Mouse (Mus musculus) embryonic facial prominence, embryonic 11.5 days (tissue): ENCODE results near the gene Morn3. TPM values are rescaled to one million over a fixed set of nuclear protein-coding genes. Genes with fewer than 3 reads are reported as not detected.

Source experiments
- ATAC-seq: fragments of 200-750 bp; cut with Nextera tagmentation; replicated peaks from 2 replicates; pipeline ENCODE4 v1.8.0; 2017; ENCODE audit warnings: low read depth; ENCODE audit not compliant: insufficient number of reproducible peaks, low FRiP score, low TSS enrichment
- DNase-seq: peaks from one replicate; pipeline ENCODE4 v3.0.0-alpha.2; 2015; ENCODE audit warnings: low spot score
- H3K27ac ChIP-seq: fragments of 300-500 bp; sonication (generic); replicated peaks from 2 replicates; pipeline ENCODE4 v1.5.1; 2014; ENCODE audit warnings: mild to moderate bottlenecking, low read depth, low read length, control low read depth
- H3K27me3 ChIP-seq: fragments of 300-500 bp; sonication (generic); 2 replicates; pipeline ENCODE4 v1.6.1; 2014; ENCODE audit warnings: mild to moderate bottlenecking, low read length, moderate library complexity, mixed read lengths; ENCODE audit not compliant: control insufficient read depth, insufficient read depth
- H3K36me3 ChIP-seq: fragments of 300-500 bp; sonication (generic); replicated peaks from 2 replicates; pipeline ENCODE4 v1.6.1; 2014; ENCODE audit warnings: low read depth, mild to moderate bottlenecking, low read length, moderate library complexity, mixed read lengths; ENCODE audit not compliant: control insufficient read depth, insufficient read depth
- H3K4me1 ChIP-seq: fragments of 300-500 bp; sonication (generic); 2 replicates; pipeline ENCODE4 v1.6.1; 2014; ENCODE audit warnings: low read length, mixed read lengths; ENCODE audit not compliant: control insufficient read depth, insufficient read depth
- H3K4me2 ChIP-seq: fragments of 300-500 bp; sonication (generic); 2 replicates; pipeline ENCODE4 v1.6.1; 2014; ENCODE audit warnings: low read depth, mild to moderate bottlenecking, control low read depth, low read length, moderate library complexity
- H3K4me3 ChIP-seq: fragments of 300-500 bp; sonication (generic); 2 replicates; pipeline ENCODE4 v1.5.1; 2014; ENCODE audit warnings: low read depth, low read length, control low read depth
- H3K9ac ChIP-seq: fragments of 300-500 bp; sonication (generic); replicated peaks from 2 replicates; pipeline ENCODE4 v1.6.1; 2014; ENCODE audit warnings: mild to moderate bottlenecking, control low read depth, low read length
- H3K9me3 ChIP-seq: fragments of 300-500 bp; sonication (generic); replicated peaks from 2 replicates; pipeline ENCODE4 v1.6.1; 2016; ENCODE audit warnings: mild to moderate bottlenecking, low read length, inconsistent platforms, mixed read lengths; ENCODE audit not compliant: control insufficient read depth
- WGBS: fragments of 180-500 bp; shearing (Covaris S2); extraction: QIAGEN DNeasy Blood & Tissue Kit; methylation state at CpG from one replicate; pipeline ENCODE4 v1.1.7; 2014; 5-methylcytosine and 5-hydroxymethylcytosine counted together
- polyA plus RNA-seq: library from polyadenylated mRNA; unstranded; fragments of >200 nt; fragmentation: Nextera tagmentation; extraction: Ambion mirVana; gene quantifications from 2 replicates; pipeline ENCODE4 v1.2.1, GENCODE M21; 2014

Morn3 gene
- polyA plus RNA-seq, 1 experiment from 2014 or later, result 0.91 TPM

DNA sequence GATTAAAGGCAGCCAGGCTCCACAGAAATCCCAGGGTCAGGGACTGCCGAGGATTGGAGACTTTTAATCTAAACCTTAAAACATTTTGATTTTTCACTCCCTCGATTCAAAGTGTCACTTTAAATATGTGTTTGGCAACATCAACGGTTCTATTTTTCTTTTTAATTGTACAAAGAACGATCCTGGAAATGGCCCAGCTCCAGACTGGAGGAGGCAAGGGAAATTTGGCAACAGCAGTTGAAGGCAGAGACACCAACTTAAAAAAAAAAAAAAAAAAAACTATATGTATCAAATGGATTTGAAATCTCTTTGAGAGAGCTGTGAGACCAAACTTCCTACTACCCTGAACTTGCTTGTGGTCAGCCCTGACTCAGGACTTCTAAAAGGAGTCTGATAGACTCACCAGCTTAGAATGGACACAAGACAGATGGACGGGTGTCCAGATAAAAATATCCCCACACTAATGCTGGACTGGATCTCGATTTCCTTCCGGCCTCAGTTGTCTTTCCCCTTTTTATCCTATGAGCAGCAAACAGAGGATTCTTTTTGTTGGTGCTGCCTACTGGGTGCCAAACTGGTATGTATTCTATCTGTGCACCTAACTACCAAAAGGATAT, 37.8 kb downstream of the Morn3 start:
- H3K4me3 ChIP-seq, result no peak overlapping the region
- WGBS, result 80% methylated on average over 7 of the region's 7 CpGs
- no peak overlapping the region for H3K27ac ChIP-seq
- ATAC-seq (no peak), DNase-seq (no peak)
- H3K9ac ChIP-seq, result no peak overlapping the region
- H3K4me1 ChIP-seq, result no peaks in the 10 kb centered on the region
- H3K36me3 ChIP-seq, result no peaks in the 10 kb centered on the region
- H3K9me3 ChIP-seq, result no peaks in the 10 kb centered on the region
- H3K27me3 ChIP-seq, result no peaks in the 10 kb centered on the region
- no peak overlapping the region for H3K4me2 ChIP-seq

GRCm38 (mm10) chr5:123005716-123006592, 40.9 kb downstream of the Morn3 start:
- 68% methylated on average over 19 of the region's 19 CpGs for WGBS
- H3K4me2 ChIP-seq, result no peak overlapping the region
- H3K36me3 ChIP-seq, result no peaks in the 10 kb centered on the region
- ATAC-seq, result no peak
- no peaks in the 10 kb centered on the region for H3K4me1 ChIP-seq
- no peak for DNase-seq
- H3K27ac ChIP-seq, result no peak overlapping the region
- no peaks in the 10 kb centered on the region for H3K9me3 ChIP-seq
- H3K9ac ChIP-seq, result no peak overlapping the region
- no peaks in the 10 kb centered on the region for H3K27me3 ChIP-seq
- no peak overlapping the region for H3K4me3 ChIP-seq

DNA sequence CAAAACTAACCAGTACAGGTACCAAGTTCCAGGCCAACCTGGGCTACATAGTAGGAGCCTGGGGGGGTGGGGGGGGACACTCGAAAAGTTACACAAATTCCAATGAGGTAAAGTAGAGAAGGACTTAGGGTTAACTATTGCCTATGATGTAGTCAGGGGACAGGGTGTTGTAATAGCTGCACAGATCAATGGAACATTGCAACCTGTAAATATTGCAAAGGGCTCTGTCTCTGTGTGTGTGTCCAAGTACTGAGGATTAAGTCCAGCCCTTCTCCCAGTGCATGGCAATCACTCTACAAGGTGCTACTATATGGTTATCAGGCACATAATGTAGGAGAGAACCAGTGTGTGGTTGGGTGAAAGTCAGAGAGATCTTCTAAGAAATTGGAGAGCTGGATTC, 45.9 kb downstream of the Morn3 start:
- H3K9me3 ChIP-seq, result no peaks in the 10 kb centered on the region
- ATAC-seq, result no peak
- 80% methylated on average over 1 of the region's 1 CpGs for WGBS

DNA sequence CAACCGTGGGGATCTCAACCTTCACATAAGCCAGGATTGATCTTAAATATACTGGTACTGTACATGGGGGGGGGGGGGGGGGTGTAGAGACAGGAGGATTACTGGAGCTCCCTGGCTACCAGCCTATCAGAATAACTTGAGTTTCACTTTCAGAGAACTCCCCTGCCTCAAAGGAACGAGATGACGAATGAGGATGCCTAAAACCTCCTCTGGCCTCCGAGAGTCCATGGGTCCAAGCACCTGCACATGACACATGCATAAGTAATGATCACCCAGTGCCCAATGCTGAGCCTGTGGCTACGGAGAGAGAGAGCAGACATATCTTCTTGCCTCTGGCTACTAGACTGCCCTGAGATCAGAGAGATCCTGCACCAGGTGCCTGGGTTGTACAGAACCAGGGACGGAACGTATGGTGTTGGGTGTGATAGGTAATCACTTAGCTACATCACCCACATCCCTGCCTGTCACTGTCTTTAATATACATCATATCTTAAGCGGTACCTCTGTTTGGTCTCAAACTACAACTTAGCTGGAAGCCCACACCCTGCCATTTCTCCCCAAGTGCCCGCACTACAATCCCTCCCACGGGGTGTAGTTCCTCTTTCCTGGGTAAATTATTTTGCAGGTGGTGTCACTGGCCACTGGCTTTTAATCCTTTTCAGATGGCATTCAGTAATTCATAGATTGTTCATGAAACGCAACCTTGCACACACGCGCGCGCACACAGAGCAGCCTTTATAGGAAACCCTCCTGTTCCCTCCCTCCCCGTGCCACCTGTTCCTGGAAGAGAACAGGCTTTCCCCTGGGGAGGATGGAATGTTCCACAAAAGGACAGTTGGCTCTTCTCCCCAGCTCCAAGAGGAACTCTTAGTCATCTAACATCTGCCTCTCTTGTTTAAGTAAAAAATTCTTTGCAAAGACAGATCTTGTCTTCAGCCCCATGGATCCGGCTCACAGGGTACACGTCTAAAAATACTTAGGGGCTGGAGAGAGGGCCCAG, 49.3 kb downstream of the Morn3 start:
- H3K4me2 ChIP-seq, result no peak overlapping the region
- no peaks in the 10 kb centered on the region for H3K27me3 ChIP-seq
- H3K9ac ChIP-seq, result no peak overlapping the region
- ATAC-seq (no peak), DNase-seq (no peak)
- WGBS, result 91% methylated on average over 18 of the region's 18 CpGs
- 0 out of 2 replicates have a peak, but pooled peaks cover 4% of the 10 kb centered on the region for H3K4me1 ChIP-seq
- no peaks in the 10 kb centered on the region for H3K36me3 ChIP-seq
- H3K9me3 ChIP-seq, result no peaks in the 10 kb centered on the region
- H3K27ac ChIP-seq, result no peak overlapping the region
- H3K4me3 ChIP-seq, result no peak overlapping the region

More for the DNA sequence above, 45.9 kb downstream of the Morn3 start:
- Histone ChIP-seq H3K27me3 (no peaks in the 10 kb centered on the region), H3K4me1 (no peaks in the 10 kb centered on the region), H3K4me3 (no peak overlapping the region), H3K9ac (no peak overlapping the region), H3K4me2 (no peak overlapping the region), H3K27ac (no peak overlapping the region), H3K36me3 (no peaks in the 10 kb centered on the region)
- no peak for DNase-seq

- H3K36me3 ChIP-seq, result no peaks in the 10 kb centered on the region
- peak overlapping the region; percentile 37 for H3K9ac ChIP-seq
- 0% methylated on average over 1 of the region's 1 CpGs for WGBS
- H3K27me3 ChIP-seq, result no peaks in the 10 kb centered on the region
- ATAC-seq (no peak), DNase-seq (no peak)
- H3K4me1 ChIP-seq, result peaks cover 8% of the 10 kb centered on the region; the same call in 1 of the 2 replicates
- H3K4me2 ChIP-seq, result peak overlapping the region; percentile 10; the same call in 1 of the 2 replicates
- no peaks in the 10 kb centered on the region for H3K9me3 ChIP-seq
- 0 out of 2 replicates have a peak overlapping the region, but pooled peaks have one; percentile 41 for H3K27ac ChIP-seq
- no peak overlapping the region for H3K4me3 ChIP-seq
Observed at GRCm38 (mm10) chr5:122994910-122995309, 51.9 kb downstream of the Morn3 start.

- peak; percentile 98 for DNase-seq
- H3K36me3 ChIP-seq, result no peaks in the 10 kb centered on the region
- peak overlapping the region; percentile 10; the same call in 1 of the 2 replicates for H3K4me2 ChIP-seq
- ATAC-seq, result peak; percentile 82
- peaks cover 8% of the 10 kb centered on the region; the same call in 1 of the 2 replicates for H3K4me1 ChIP-seq
- no peaks in the 10 kb centered on the region for H3K27me3 ChIP-seq
- no peak overlapping the region for H3K4me3 ChIP-seq
- H3K27ac ChIP-seq, result 0 out of 2 replicates have a peak overlapping the region, but pooled peaks have one; percentile 41
- no peaks in the 10 kb centered on the region for H3K9me3 ChIP-seq
- peak overlapping the region; percentile 37 for H3K9ac ChIP-seq
- WGBS, result 11% methylated on average over 5 of the region's 5 CpGs
Observed at GRCm38 (mm10) chr5:122994303-122994846, 52.4 kb downstream of the Morn3 start.

DNA sequence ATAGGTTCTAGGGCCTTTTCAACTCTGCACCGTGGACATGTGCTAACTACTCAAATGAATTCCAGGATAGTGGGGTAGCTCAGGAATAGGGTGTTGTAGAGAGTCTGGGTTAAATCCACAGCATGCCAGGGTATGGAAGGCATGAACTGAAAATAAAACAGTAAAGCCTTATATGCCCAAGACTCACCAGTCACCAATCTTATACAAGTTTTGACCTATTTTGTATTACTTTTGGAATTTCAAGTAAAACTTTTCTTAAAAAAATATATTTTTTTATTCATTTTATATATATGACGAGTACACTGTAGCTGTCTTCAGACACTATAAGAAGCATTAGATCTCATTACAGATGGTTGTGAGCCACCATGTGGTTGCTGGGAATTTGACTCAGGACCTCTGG, 53.0 kb downstream of the Morn3 start:
- Histone ChIP-seq H3K27me3 (no peaks in the 10 kb centered on the region), H3K4me1 (peaks cover 8% of the 10 kb centered on the region; the same call in 1 of the 2 replicates), H3K9me3 (no peaks in the 10 kb centered on the region), H3K36me3 (no peaks in the 10 kb centered on the region), H3K27ac (no peak overlapping the region), H3K4me3 (no peak overlapping the region), H3K9ac (no peak overlapping the region), H3K4me2 (no peak overlapping the region)
- ATAC-seq (no peak), DNase-seq (no peak)
- WGBS, result 23% methylated on average over 2 of the region's 2 CpGs
